Mouse (Mus musculus) B cell, adult 67 days (primary cell): ENCODE data around the gene Soga1. TPM values are rescaled to one million over a fixed set of nuclear protein-coding genes. Genes with fewer than 3 reads are reported as not detected.

ENCODE experiments used
- total RNA-seq, 2 experiments: library from RNA; stranded (reverse); gene quantifications; 4 replicates each; pipeline ENCODE4 v1.2.4; 2023

The Soga1 gene
- under 1 TPM; 0.26 to 0.33 TPM for total RNA-seq

GRCm38 (mm10) chr2:157078793-157079700 lies at the start of gene Soga1:
Gene Soga1 (minus strand): TSS chr2:157079254.

DNA sequence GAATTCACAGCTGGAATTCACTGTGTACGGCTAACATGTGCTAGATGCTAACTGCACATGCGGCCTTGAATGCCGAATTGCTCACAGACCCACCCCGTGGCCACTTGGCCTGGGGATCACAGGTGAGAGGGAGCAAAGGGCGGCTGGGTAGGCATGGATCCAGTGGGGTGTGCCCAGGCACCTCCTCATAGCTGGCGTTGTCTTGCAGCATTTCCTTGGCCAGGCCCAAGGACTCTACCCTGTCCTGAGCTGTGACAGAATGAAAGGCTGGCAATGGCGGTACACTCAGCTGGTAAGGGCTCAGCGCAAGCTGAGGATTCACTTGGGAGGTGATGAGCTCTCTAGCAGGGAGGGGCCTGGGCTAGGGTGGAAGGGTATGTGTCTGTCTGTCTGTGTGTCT lies 7.7 kb upstream of the Soga1 start, which contains the start of gene Tldc2:
TSS of gene Tldc2 (plus strand) at position 260 of the 400 bp plus-strand sequence.

GRCm38 (mm10) chr2:157006511-157007233 lies 72.4 kb downstream of the Soga1 start, which contains the start of gene Dsn1:
Gene Dsn1 (minus strand): TSS chr2:157007154.

GRCm38 (mm10) chr2:156991470-156992319 lies 87.4 kb downstream of the Soga1 start, which contains the start of gene Ndrg3:
Gene Ndrg3 (minus strand): TSS chr2:156992056.

Other genes with a start within 250 kb of the Soga1 start
- 100 to 1,000 TPM in 1 of 2 experiments, 10 to 100 TPM in 1; 94.6 to 107 TPM for gene Tgif2, start 239.2 kb downstream of the Soga1 start, total RNA-seq
- gene 4930518I15Rik, start 221.3 kb downstream of the Soga1 start, total RNA-seq = 1 to 10 TPM; 5.1 to 9.5 TPM
- gene Rab5if, start 216.1 kb downstream of the Soga1 start, total RNA-seq = 10 to 100 TPM; 66.2 to 69.1 TPM
- 1 to 10 TPM; 1.1 to 1.5 TPM for gene Sla2, start 192.1 kb downstream of the Soga1 start, total RNA-seq
- 10 to 100 TPM; 39.2 to 45.5 TPM for gene Ndrg3, start 87.2 kb downstream of the Soga1 start, total RNA-seq
- 10 to 100 TPM; 19.5 to 30.8 TPM for gene Dsn1, start 72.1 kb downstream of the Soga1 start, total RNA-seq
- gene Tldc2, start 7.8 kb upstream of the Soga1 start, total RNA-seq = not detected
- gene Samhd1, start 56.0 kb upstream of the Soga1 start, total RNA-seq = 100 to 1,000 TPM; 552 to 568 TPM
- gene Rbl1, start 125.3 kb upstream of the Soga1 start, total RNA-seq = 10 to 100 TPM; 22.8 to 24.4 TPM
- gene Rpn2, start 199.8 kb upstream of the Soga1 start, total RNA-seq = 100 to 1,000 TPM; 114 to 117 TPM
- under 1 TPM in 1 of 2 experiments, not detected in 1; 0.24 TPM for gene Mroh8, start 200.3 kb upstream of the Soga1 start, total RNA-seq